Mouse (Mus musculus) adrenal gland (tissue): ENCODE data around the gene Cyb561d2.
"Not testable (repeated sequence)": the region's sequence is repeated elsewhere in the genome, so short reads cannot be mapped to it uniquely, and the experiment has no call there.

Experiments used
- intact Hi-C: fragments of 180-260 bp; cut with DNase I; formaldehyde crosslinking; loops from one replicate; pipeline ENCODE4 v1.15.1; 2025
- long read RNA-seq, 2 experiments: library from polyadenylated mRNA; unstranded; transcript quantifications; one replicate each; pipeline ENCODE4 v2.0.0; 2020; ENCODE audit warnings: borderline replicate concordance in 1 of 2; ENCODE audit not compliant: insufficient replicate concordance in 1 of 2

Cyb561d2 gene
- long read RNA-seq, experiment 1, transcript Cyb561d2-201 (3 exons, 1,786 nt): minor isoform, 6 of 39 reads
- long read RNA-seq, experiment 1, transcript Cyb561d2-205 (4 exons, 1,162 nt): major isoform, 31 of 39 reads
- long read RNA-seq, experiment 1, partial matches to known transcripts: 2 of 39 reads
- long read RNA-seq, experiment 1, other reads (novel, unspliced or antisense): 0 of 39 reads
- long read RNA-seq, experiment 2, transcript Cyb561d2-205 (4 exons, 1,162 nt): major isoform, 41 of 48 reads
- long read RNA-seq, experiment 2, partial matches to known transcripts: 0 of 48 reads
- long read RNA-seq, experiment 2, other reads (novel, unspliced or antisense): 3 of 48 reads

- intact Hi-C loops: no loop called here
These were observed at the start of gene Cyb561d2, which contains the start of gene Nprl2 for GRCm38 (mm10) chr9:107541474-107542351. Gene Cyb561d2 (minus strand): TSS chr9:107542193. Gene Nprl2 (plus strand): TSS chr9:107542226.

GRCm38 (mm10) chr9:107590773-107591060, 48.7 kb upstream of the Cyb561d2 start:
- intact Hi-C loops: no loop called here

GRCm38 (mm10) chr9:107590058-107590772, 48.2 kb upstream of the Cyb561d2 start:
- intact Hi-C loops: no loop called here

GRCm38 (mm10) chr9:107587833-107588639, 46.0 kb upstream of the Cyb561d2 start:
- intact Hi-C loops: no loop called here

DNA sequence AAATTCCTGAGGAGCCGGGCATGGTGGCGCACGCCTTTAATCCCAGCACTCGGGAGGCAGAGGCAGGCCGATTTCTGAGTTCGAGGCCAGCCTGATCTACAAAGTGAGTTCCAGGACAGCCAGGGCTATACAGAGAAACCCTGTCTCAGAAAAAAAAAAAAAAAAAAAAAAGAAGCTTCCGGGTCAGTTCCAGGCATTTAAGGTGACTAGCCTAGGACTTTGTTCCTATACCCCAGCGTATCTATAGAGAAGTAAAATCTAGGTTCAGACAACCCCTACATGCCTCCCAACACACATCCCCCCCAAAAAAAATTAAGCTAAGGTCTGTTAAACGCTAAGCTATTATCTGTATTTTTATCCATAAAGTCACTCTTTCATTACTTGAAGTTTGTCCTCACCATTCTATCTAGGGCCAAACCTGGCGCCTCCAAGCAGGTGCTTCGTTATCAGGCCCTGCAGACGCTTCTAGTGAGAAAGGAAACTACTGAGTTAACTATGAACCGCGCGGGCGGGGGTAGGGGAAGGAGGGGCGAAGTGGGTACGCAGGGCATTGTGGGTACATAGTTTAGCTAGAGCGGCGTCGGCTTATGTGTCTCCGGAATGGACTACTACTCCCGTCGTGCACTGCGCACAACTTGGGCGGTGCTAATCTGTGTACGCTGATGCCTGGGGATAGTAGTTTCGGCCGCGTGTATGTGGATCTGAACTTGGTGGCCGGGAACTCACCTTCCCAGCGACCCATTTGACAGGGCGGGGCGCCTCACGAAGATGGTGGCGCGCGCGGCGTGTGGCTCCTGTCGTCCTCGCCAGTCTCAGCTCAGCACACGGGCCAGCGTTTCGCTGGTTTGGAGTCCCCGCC, 45.2 kb upstream of the Cyb561d2 start, which contains the start of gene Ifrd2:
Gene Ifrd2 (plus strand): TSS at position 669 of the 859 bp plus-strand sequence.
- intact Hi-C loops: no loop called here

- intact Hi-C loops: no loop called here
These were observed 44.5 kb upstream of the Cyb561d2 start for GRCm38 (mm10) chr9:107586504-107586903.

DNA sequence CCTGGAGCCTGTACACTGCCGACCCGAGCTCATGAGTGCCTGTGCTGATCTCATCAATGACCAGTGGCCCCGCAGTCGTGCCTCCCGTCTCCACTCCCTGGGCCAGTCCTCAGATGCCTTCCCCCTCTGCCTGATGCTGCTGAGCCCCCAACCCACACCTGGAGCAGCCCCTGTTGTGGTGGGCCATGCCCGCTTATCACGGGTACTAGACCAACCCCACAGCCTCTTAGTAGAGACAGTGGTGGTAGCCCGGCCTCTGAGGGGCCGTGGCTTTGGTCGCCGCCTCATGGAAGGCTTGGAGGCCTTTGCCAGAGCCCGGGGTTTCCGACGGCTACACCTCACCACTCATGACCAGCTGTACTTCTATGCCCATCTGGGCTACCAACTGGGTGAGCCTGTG, 41.2 kb upstream of the Cyb561d2 start:
- intact Hi-C loops: no loop called here

GRCm38 (mm10) chr9:107582509-107583062, 40.6 kb upstream of the Cyb561d2 start:
- intact Hi-C loops: no loop called here

DNA sequence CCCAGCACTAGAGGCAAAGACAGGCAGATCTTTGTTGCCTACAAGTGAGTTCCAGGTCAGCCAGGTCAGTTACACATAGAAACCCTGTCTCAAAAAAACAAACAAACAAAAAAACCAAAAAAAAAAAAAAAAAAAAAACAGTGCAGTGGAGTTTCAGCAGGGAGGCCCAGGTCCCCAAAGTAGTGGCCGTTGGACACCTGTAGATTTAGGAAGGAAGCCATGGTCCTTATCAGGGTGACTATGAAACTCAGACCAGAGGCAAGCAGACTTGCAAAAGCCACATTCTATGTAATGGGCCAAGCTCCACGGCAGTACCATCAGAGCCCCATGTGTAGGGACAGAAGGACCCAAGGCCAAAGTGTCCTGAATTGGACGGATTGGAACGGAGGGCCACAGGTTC, 39.6 kb upstream of the Cyb561d2 start:
- intact Hi-C loops: no loop called here

GRCm38 (mm10) chr9:107580501-107581317, 38.7 kb upstream of the Cyb561d2 start, which contains the start of gene Hyal3:
Gene Hyal3 (plus strand): TSS chr9:107580818.
- intact Hi-C loops: no loop called here

DNA sequence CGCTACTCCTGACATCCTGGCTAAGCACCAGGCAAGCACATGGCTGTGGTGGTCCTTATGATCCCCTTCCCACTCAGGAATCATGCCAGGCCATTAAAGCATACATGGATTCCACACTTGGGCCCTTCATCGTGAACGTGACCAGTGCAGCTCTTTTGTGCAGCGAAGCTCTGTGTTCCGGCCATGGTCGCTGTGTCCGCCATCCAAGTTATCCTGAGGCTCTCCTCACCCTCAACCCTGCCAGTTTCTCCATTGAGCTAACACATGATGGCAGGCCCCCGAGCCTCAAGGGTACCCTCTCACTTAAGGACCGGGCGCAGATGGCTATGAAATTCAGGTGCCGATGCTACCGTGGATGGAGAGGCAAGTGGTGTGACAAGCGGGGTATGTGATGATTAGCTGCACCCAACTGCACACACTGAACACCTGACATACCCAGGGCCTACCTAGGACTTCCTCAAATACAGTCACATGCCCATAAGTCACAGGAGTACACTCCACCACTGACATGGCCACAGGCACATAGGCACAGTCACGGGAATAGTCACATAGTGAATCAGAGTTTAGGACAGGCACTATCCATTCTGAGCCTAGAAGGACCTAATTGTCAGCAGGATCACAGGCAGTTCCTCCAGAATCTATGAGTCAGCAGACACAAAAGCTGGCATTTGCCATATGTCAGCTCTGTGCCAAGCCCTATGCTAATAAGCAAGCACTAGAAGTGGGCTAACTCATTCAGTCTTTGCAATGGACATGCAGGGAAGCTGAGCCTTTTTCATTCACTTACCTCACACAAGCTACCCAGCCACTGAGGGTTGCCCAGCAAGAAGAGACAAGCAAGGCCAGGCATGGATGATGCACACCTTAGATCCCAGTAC, 37.3 kb upstream of the Cyb561d2 start:
- intact Hi-C loops: no loop called here

GRCm38 (mm10) chr9:107578587-107578986, 36.6 kb upstream of the Cyb561d2 start, which contains the start of gene Naa80:
Gene Naa80 (plus strand): TSS chr9:107578887.
- intact Hi-C loops: no loop called here

- intact Hi-C loops: no loop called here
These were observed 35.9 kb upstream of the Cyb561d2 start for GRCm38 (mm10) chr9:107577871-107578270.

GRCm38 (mm10) chr9:107576357-107577107, 34.5 kb upstream of the Cyb561d2 start, which contains the start of gene Hyal1:
Gene Hyal1 (plus strand): TSS chr9:107576927.
- intact Hi-C loops: no loop called here

- intact Hi-C loops: no loop called here
These were observed 33.8 kb upstream of the Cyb561d2 start for GRCm38 (mm10) chr9:107575579-107576356.

DNA sequence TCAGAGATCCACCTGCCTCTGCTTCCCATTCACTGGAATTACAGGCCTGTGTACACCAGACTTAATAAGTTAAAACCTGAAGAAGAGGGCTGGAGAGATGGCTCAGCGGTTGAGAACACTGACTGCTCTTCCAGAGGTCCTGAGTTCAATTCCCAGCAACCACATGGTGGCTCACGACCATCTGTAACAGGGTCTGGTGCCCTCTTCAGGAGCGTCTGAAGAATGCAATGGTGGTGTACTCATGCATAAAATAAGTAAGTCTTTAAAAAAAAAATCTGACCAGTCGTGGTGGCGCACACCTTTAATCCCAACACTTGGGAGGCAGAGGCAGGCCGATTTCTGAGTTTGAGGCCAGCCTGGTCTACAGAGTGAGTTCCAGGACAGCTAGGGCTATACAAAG, 31.8 kb upstream of the Cyb561d2 start:
- intact Hi-C loops: not testable (repeated sequence)
